Mouse (Mus musculus) adrenal gland, postnatal 36 days (tissue): ENCODE measurements at regions not wholly inside any gene's neighbourhood (a gene's known extent, or its start where the extent isn't known, plus 50 kb on each side); places are given as distances from the start of the nearest gene placed in this dataset. TPM values are rescaled to one million over a fixed set of nuclear protein-coding genes. Genes with fewer than 3 reads are reported as not detected.

ENCODE experiments used
- DNase-seq, 2 experiments: peaks; one replicate each; pipeline ENCODE4 v3.0.0; 2021; ENCODE audit warnings: mixed read lengths in 1 of 2
- microRNA-seq: library from miRNA; unstranded; fragments of <30 nt; microRNA quantifications from one replicate; pipeline ENCODE4 v1.2.0, GENCODE M21; 2021

GRCm38 (mm10) chr2:56997500-56997899 is 126.3 kb downstream of the Nr4a2 start:
- DNase-seq: no peak

DNA sequence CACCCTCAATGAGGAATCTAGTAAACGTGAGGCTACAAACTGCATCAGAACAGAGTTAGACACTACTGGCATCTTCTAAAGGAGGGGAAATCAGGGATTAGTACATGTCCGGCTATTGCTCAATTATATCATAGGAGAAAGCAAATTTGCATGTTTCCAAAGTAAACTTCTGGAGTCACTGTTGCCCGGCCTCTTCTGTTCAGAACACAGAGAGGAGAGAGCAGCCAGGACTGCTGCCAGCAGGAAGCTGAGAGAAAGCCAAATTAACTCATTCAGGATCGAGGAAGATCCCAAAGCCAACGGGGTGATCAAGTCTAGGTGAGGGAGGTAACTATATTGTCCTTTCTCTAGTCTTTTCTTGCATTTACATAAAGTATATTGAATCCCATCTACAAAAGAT is 131.0 kb downstream of the Nr4a2 start:
- peak in 1 of 2 experiments; percentile 1 for DNase-seq

DNA sequence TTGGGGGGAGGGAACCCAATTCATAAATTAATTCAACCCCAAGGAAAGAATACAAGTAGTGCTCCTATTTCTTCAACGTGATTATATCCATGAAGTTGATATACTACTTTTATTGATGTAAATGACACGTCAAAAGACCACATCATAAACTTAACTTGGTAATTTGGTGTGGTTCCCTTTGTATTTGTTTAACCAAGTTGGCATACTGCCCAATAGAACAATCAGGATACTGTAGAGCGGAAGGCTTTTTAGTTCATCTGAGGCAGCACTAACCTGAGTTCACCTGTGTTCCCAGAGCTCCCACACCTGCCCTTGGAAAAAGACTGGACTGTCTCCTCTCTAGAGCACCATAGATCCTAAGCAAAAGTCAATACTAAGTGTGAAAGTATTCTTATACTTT is 132.0 kb downstream of the Nr4a2 start:
- no peak for DNase-seq

DNA sequence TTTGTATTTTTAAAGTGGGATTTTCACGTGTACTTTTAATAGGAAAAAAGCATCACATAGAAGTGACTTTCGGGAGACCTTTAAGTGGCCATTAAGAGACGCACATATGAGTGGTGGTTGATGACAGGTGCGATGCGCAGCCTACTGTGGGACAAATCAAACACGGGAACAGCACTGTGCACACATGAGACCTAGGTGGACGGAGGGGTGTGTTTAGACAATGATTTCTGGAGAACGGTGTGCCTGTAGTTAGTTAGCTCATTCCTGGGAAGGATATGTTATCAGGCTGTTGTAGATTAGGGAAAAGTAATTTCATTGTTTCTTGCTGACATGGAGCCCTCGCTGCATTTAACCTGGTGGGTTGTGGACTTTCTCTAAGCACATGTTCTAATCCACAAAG is 133.0 kb downstream of the Nr4a2 start:
- no peak for DNase-seq

DNA sequence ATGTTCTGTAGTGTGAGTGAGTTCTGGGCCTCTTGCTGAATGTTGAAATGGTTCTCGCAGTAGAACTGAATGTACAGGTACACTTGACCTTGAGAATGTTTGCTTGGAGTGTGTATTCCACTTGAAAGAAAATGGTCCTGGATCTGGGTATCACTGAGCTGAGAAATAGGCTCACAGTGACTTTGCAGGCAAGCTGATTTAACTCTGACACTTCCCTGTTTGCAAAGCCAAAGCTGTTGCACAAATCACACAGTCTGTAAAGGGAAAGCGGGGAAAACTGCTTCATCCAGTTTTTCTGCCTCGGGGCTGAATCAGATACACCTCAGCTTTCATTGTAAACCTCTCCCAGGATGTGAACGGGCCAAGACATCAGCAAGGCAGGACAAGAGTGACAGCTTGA is 140.6 kb downstream of the Nr4a2 start:
- no peak for DNase-seq

DNA sequence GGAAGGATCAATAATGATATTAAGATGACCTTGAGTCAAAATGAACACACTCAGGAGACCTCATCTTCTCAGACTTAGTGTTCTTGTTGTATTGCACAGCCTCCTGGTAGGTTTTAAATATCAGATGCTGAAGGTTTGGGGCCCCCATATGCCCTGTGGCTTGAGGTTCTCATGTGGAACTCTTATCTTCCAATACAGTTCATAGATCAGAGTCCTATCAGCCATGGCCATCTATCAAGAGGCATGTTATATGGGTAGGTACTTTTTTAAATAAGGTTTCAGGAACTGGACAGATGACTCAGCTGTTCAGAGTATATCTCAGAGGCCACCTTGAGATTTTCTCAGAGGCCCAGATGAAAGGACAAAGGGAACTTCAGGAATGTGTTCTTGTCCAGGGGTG is 143.2 kb downstream of the Nr4a2 start:
- DNase-seq: no peak

DNA sequence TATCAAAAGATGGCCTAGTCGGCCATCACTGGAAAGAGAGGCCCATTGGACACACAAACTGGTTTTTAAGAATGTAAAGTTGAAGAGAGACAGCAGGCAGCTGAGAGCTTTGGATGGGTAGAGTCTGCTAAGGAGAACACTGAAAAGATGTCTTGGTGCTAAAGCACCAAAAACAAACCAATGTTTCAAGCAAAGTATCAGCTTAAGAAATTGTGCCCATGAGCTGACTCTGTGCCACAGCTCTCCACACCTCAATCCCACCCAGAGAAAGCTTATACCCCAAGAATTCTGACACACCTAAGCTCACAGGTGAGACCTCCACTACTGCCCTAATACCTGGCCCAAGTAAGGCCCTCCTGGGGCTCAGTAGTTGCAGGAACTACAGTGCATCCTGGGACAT is 148.1 kb downstream of the Nr4a2 start:
- DNase-seq: no peak

DNA sequence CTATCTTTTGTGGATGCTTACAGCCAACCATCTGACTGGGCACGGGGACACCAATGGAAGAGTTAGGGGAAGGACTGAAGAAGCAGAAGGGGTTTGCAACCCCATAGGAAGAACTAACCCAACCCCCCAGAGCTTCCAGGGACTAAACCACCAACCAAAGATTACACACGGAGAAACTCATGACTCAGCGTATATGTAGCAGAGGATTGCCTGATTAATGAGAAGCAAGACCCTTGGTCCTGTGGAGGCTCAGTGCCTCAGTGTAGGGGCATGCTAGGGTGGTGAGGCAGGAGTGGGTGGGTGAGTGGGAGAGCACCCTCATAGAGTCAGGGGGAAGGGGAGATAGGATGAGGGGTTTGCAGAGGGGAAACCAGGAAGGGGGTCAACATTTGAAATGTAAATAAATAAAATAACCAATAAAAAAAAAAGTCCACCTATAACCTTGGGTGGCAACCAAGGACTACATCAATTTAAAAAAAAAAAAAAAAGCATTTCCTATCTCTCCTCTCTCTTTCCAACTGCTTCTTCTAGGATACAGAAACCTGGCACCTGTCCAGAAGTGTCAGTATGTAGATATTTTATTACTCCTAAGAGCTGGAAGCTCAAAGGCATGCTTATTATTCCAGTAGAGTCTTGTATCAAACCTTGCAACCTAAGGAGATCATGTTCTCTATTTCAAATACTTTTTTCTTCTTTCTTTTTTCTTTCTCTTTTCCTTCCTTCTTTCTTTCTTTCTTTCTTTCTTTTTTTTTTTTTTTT is 159.7 kb downstream of the Nr4a2 start:
- peak in 1 of 2 experiments; percentile 8 for DNase-seq

DNA sequence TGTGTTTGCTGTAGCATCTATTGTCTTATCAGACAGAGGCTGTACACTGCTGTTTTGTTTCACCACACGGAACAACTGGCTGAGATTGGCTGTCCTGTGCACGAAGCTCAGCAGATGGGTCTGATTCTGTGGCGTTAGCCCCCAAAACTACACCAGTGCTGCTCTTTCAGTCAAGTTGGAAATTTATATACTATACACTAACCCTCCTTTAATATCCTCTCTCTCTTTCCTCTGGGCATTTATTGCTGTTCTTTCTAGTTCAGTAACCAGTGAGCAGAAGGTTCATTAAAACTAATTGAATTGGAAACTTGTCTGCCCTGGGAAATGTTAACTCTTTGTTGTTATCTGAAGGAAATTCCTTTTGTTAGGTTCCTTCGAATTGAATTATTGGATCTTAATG is 164.1 kb downstream of the Nr4a2 start:
- DNase-seq: no peak

DNA sequence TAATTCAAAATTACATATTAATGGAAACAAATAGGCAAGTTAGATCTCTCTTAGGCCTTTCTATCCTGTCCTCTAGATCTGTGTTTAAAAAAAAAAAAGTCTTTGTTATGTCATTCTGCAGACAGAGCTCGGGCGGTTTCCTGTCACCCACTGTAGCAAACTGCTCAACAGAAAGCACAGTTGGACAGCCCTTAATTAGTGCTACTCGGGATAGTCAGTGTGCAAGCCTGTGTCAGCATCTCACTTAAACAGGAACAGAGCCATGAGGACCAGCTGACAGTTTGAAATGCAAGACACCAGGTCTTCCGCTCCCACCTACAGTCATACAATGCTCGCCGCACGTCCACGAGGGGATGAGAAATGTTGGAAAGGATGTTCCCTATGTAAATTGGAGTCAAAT is 170.5 kb downstream of the Nr4a2 start:
- DNase-seq: no peak

DNA sequence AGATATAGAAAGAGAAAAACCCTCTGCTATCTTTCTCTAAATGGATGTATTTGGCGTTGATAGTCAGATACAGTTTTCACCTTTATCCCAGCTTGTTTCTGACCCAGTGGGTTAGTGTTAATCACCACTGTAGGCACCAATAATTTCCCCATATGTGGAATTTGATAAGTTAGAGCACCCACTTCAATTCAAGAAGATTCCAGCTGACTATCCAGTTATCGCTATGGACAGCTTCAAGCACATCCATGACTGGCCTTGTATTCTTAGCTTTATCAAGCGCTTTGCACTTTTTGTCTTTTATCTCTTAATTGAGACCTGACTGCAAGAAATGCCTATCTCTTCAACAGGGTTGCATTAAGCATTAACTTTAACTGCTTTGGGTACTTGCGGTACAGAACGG is 211.3 kb downstream of the Nr4a2 start:
- no peak for DNase-seq

DNA sequence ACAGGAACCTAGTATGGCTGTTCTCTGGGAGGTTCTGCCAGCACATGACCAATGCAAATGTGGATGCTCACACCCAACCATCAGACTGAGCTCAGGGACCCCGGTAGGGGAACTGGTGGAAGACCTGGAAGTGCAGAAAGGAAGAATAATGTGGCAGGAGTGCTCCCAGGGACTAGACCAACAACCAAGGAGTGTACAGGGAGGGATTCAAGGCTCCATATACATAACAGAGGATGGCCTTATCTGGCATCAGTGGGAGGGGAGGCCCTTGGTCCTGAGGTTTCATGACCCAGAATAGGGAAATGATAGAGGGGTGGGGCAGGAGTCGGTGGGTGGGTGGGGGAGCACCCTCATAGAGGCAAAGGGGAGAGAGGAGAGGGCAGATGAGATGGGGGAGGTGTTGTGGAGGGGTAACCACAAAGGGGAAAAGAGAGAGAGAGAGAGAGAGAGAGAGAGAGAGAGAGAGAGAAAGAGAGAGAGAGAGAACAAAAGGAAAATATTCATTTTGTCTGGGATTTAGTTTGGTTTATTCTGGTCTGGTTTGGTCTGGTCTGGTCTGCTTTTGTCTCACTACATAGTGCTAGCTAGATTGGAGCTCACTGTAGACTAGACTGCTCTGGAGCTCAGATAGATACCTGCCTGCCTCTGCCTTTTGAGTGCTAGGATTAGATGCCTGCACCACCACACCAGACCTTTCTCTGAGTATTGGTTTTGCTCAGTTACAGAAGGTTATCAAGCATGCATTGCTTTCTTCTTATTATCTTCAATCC is 214.5 kb downstream of the Nr4a2 start:
- no peak for DNase-seq

- DNase-seq: no peak
Measured at GRCm38 (mm10) chr2:56885181-56885580, 238.6 kb downstream of the Nr4a2 start.

DNA sequence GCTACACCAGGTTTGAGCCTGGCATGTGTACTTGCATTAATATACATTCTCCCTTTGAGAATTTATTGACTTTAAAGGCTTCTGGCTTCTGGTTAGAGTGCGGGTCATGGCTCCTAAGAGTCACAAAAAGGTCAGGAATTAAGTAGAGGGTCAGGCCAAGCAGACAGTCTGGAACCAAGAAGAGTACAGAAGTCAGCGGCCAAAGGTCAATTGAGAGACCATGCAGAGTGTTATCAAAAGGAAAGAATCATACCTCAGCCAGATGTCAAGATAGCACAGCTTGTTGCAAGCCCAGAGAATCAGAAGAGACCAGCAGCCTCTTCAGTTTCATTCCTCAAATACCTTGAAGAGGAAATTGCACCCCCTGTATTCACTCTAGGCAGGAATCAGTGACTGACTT is 263.0 kb downstream of the Nr4a2 start:
- no peak for DNase-seq

- no peak for DNase-seq
Measured at GRCm38 (mm10) chr2:56820551-56820950, 303.3 kb downstream of the Nr4a2 start.

- no peak for DNase-seq
Measured at GRCm38 (mm10) chr2:56784808-56785207, 339.0 kb downstream of the Nr4a2 start.

Small RNA genes in the stretch of these regions (microRNA-seq; reads per million reads assigned to microRNA genes)
- not detected for gene Mir195b
